Mouse (Mus musculus) fibroblast of lung, adult 2 months (primary cell): ENCODE measurements around the gene Ncln.

Experiments used
- DNase-seq: peaks from one replicate; pipeline ENCODE4 v3.0.0-alpha.2; 2011; ENCODE audit warnings: low read depth

Ncln gene

DNA sequence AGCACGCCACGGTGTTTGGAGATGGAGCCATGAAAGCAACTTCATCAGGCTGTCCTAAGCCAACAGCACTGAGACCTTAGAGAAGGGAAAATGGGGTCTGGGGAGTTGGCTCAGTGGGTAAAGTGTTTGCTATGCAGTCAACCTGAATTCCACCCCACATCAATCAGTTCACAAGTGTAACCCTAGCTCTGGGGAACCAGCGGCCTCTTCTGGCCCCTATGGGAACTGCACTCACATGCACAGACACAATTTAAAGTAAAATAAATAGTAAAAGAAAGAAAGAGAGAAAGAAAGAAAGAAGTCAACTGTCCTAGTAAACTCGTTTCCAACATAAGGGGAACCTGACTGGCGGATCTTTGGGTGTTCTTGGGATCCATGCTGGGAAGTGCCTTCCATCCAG lies 17.6 kb upstream of the Ncln start:
- DNase-seq, result no peak

DNA sequence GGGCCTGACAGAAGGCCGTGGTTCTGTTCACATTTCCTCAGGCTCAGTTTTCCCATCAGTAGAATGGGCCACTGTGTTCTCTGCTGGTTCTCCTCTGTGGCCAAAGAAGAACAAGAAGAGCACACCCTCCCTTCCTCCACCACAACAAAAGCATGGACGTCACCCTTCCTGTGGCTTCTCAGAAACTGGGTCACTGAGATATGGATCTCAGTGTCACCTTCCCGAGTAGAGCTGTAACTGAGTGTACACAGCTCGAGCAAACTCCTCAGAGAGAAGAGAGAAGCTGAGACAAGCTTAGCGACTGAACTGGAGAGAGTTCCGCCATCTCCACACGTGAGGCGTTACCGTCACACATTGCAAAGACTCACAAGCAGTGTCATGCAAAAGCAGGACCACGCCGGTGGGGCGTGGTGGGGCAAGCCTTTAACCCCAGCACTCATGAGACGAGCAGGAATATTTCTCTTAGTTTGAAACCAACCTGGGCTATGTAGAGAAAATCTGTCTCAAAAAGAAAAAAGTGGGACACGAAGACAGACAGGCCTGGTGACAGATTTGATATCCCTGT lies 14.1 kb upstream of the Ncln start:
- no peak for DNase-seq

DNA sequence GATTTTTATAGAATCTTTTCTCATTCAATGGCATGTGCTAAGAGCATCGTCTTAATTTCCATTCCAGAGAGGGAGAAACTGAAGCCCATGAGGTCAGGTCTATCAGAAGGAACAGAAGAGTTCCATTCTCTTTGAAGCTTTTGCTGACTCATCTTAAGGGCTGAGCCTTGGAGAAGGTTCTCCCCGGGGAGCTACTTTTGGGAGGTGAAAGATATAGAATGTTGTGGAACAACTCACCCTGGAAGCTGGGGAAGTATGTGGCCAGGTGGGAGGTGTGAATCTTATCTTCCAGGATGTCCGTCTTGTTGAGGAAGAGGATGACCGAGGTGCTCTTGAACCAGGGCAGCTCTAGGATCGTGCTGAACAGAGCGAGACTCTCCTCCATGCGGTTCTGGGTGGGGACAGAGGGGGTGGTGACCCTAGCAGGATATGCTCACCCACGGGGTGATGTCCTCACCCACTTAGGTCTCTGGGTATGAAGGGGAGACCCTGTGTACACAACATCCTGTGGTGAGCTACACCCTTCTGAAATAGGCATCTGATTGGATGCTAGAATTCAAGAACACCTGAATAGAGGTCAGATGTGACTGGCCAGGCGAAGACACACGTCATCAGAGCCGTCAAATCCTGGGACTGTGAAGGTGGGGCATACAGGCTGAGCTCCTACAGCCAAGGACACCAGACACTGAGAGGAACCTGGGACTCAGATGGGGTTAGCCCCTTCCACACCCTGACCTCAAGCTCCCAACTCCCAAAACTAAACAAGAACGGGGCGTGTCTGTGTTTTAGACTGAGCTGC lies 11.7 kb upstream of the Ncln start:
- no peak for DNase-seq

DNA sequence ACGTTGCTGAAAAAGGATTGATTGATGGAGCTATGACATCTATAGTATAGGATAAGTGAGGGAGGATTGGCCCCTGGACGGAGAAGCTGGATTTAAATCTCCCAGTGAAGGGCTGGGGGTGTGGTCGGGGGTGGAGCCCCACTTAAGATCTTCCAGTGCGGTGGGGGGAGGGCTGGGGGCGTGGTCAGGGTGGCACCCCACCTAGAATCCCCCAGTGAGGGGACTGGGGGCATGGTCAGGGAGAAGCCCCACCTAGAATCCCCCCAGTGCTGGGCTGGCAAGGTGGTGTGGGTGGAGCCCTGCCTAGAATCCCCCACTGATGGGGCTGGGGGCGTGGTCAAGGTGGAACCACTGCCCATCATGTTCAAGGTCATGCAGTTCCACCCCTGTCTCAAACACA lies 10.9 kb upstream of the Ncln start:
- no peak for DNase-seq

DNA sequence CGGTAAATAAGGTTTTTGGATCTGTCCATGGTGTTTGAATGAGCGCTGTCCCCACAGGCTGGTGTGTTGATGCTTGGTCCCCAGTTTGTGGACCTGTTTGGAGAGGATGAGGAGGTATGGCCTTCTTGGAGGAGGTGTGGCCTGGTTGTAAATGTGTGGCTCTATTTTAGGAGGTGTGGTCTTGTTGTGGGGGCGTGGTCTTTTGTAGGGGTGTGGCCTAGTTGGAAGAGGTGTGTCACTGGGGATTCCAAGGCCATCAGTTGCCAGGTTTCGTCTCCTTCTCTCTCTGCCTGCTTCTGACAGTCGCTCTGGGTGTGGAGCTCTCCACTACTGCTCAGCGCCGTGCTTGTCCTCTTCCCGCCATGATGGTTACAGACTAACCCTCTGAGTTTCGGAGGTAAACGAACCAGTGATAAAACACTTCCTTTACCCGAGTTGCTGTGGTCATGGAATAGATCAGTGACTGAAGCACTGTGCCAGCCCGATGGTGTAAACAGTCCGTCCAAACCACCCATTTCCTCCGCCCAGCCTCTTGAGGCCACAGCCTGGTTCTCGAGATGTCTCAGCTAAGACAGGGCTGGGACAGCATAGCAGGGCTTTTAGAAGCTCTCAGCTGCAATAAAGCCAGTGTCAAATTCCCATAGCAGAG lies 8.9 kb upstream of the Ncln start:
- DNase-seq, result no peak

DNA sequence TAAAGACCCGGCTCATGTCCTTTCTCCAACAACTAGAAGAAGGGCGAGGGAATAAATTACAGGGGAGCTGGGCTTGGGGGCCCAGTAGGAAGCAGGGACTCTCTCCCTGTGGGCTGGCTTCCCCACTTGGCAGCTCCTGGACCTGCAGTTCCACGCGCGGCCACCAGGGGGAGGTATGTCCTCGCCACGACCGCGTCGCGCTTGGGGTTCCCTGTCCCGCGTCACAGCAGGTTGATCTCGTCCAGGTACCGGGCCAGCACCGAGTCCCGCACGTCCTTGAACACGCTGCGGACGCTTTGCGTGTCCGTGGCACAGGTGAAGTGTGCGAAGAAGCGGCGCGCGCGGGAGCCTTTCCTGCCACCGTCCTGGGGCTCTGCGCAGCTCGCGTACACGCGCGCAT lies 6.5 kb upstream of the Ncln start:
- no peak for DNase-seq

DNA sequence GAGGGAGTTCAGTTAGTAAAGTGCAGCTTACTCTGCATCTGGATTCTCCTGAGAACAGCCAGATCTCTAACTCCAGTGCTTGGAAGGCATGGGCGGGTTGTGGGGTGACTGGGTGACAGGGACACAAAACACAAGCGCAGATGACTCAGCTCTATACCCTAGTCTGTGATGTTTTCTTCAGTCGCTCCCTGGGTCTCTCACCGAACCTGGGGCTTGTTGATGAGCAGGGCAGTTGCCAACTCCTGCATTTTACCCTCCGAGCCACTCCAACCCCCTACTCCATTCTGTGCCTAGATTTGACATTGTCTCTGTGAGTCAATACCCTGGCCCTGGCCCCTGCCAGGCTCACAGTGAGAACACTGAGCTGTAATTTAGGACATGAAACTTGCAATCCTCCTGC lies 5.7 kb upstream of the Ncln start:
- DNase-seq, result no peak

DNA sequence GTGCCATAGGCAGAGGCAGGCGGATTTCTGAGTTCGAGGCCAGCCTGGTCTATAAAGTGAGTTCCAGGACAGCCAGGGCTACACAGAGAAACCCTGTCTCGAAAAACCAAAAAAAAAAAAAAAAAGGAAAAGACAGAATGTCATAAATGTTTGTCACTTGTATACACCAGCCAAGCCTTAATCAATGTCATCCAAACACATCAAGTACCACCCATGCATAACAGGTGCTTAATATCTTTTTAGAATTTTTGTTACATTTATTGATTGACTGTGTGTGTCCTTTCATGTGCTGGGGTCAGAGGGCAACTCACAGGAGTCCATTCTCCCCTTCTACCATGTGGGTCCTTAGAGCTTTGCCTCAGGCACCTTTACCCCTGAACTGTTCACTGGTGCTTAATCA lies 3.8 kb upstream of the Ncln start, which contains the start of gene S1pr4:
TSS of gene S1pr4 (minus strand) at position 101 of the 400 bp plus-strand sequence.
- no peak for DNase-seq

DNA sequence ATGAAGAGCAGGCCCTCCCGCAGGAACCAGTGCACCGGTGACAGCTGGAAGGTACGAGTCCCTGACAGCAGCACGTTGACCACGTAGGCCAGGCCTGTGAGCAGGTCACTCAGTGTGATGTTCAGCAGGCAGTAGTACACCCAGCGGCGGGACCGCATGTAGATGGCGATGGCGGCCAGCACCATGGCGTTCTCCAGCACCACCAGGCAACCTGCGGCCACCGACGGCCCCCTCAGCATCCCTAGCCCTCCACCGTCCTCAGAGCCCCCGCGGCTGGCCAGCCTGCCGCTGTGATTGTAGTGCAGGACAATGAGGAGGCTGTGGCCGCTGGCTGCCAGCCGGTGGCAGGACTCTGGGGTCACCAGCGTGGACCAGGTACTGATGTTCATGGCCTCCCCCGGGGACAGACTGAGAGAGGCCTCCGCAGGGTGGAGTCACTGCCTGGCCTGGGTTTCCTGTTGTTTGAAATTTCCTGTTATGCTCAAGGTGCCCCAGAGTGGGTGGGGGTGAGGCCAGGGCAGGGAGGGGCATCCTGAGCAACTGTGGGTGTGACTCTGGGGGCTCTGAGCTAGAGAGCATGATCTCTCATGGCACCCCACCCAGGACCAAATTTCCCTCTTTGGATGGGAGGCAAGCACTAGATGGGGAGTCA lies 3.2 kb upstream of the Ncln start:
- DNase-seq, result no peak

DNA sequence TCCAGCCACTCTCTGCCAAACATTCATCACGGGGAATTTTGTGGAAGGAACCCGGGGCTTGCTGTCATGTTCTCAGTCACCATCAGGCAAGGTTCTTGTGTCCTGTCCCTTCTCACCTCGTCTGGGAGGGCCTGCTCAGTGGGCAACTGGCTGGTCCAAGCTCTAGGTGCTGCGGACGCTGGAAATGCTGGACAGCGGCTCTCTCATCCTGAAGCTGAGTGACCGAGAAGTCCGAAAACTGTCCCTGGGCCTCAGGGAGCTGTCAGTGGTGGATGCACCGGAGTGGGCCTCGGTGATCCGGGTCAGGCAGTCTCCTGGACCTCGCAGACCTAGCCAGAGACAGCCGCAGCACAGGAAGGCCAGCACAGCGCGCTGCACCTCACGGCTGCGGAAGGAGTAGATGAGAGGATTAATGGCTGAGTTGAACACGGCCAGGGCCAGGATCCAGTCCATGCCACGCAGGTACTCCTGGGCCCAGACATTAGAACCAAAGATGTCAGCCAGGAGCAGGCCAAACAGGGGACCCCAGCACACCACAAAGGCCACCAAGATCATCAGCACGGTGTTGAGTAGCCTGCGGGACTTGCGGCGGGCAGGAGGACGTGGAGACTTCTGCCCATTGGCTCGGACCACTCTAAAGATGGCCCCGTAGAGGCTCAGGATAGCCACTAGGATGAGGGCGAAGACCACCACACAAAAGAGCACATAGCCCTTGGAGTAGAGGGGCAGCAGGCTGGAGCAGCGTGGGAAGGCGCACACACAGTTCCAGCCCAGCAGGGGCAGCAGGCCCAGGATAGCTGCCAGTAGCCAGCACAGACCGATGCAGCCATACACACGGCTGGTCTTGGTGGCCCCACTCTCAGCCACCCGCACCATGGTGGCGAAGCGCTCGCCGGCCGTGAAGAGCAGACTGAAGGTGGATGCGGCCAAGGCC lies 2.4 kb upstream of the Ncln start:
- no peak for DNase-seq

DNA sequence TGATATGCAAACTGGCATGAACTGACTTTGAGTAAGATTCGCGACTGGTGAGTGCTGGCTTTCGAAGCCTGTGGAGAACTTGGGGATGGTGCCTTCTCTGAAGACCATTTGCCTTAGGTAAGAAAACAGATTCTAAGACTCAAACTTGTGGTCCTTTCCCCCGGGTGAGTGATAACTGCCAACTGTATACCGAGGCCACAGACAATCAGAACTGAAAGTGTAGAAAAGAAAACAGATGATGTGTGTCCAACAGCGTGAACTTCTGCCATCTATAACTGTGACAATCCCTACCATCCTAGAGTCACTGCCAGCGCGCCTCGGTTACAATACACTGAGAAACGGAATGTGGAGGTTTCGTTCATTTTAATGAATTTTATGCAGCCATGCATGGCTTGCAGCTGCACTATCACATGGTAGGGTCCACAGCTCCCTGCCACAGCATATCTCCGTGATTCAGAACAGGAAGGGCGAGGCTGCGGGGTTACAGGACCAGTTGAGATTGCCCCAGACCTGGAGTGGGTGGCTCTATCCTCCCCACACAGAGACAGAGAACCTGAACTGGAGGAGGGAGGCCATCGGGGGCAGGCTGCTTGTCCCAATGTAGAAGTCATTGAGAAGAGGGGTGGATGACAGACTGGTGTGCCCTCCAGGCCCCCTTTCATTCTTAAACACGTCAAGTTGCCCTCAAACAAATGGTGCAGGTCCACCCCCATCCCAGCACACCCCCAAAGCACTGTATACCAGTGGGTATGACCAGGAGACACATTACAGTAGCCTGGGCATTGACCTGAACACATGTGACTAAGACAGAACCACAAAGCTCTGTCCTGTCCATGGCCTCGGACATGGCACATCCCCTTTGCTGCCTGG lies 1.4 kb upstream of the Ncln start:
- no peak for DNase-seq

DNA sequence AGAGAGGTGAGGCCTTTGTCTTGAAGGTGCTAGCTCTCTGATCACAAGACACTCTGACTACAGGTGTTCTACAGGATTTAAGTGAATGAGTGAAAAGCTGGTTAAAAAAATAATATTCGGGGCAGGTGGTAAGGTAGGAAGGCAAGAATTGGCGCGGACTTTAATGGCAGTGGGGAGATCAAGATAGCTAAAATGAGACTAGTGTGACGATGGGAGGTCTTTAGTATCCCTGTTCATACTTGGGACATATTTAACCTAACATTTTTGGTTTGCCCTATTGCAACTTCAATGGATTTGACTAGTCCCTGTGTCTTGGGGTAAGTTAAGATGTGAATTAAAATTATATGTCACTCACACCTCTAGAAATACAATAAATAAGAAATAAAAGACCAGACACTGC lies 777 bp upstream of the Ncln start:
- DNase-seq, result no peak

DNA sequence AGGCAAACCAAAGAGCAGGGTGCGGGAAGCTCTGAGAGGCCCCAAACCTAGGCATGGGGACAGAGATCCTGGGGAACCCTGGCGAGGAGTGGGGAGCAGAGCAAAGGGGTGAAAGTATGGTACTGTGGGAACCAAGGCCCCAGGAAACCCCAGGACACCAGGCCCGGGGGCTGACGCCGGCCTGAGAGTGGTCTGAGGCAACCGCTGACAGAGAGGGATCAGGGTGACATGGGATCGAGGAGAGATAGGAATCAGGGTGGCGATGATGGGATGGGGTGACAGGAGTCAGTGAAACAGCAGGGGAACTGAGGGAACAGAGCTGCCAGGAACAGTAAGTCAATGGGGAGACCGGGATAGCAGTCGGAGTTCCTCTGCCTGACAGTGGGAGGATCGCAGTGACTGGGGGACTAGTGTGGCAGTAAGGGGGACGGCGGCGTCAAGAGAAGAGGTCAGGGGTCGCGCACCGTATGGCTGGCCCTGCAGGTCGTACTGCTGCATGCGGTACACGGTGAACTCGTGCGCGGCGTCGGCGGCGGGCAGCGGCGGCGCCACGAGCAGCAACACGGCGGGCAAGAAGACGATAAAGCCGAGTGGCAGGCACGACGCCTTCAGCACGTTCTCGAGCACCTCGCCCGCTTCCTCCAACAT lies 452 bp downstream of the Ncln start:
- peak; percentile 13 for DNase-seq

DNA sequence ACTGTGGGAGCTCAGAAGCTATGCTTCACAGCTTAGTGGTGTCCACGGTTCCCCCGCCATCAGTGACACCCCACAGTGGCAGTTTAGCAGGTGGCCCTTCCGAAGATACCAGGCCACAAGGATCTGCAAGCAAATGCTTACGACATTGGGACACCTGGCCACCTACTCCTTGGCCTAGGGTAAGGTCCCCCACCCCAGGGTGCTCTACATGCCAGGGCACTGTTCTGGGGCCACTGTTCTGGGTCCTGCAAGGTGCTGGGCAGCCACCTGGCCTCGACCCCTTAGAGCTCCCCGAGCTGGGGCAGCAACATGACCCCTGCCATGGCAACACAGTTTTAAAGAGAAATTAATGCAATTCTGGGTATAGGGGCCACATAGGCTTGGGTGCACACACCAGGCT lies 1.0 kb downstream of the Ncln start:
- DNase-seq, result no peak

DNA sequence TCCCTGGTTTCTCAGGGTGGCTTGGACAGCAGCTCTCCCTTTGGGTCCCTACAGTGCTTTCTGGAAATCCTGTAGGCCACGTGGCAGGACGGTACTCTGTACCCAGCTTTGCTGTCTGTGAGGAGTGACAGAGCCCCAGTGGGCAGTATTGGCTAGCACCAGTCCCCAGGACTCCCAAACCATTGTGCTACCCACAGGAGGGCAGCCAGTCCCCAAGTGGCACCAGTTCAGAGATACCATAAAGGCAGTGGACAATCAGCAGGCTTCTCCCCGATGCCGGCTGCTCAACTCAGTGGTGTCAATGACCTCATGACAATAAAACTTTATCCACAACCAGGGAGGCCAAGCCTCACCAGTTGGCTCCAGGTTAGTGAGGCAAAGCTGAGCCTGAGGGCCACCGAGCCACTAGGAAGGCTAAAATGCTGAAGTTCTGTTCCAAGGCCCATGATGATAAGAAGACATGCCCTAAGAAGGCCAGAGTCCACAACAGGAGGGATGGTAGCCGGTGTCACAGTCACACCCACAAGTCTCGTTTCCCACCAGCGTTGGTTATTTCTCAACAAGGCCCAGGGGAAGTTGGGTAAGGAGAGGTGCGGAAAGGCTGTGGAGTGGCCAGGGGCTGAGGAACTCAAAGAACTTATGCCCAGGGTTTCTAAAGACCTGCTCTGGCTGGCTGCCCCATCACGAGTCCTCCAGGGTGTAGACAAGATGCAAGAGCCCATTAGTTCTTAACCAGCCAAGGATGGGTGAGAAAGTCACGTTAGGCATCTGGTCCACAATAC lies 1.7 kb downstream of the Ncln start:
- DNase-seq, result no peak

DNA sequence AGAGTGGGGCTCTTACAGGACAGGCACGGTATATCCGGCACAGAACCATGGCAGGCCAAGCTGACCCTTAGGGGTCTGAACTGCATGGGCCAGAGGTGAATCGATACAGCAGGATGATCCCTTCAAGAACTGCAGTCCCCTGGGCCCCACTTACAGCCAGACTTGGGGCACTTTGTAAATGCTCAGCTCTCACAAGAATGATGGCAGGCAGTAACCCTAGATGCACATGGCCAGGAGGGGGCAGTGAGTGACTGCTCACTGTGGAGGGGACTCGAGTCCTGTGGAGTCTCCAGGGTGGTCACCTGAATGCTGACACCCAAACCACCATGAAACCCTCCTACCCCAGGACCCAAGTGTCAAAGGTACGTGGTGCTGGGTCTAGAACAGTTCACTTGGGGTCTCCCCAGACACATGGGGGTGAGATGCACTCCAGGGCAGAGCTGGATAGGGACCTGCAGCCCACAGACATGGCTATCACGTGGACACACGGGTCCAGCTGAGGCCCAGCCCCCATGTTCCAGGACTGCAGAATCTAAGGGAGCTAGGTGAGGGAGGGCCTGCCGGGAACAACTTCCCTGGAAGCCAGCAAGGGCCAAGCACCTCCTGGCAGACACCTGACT lies 2.5 kb downstream of the Ncln start:
- DNase-seq, result no peak

DNA sequence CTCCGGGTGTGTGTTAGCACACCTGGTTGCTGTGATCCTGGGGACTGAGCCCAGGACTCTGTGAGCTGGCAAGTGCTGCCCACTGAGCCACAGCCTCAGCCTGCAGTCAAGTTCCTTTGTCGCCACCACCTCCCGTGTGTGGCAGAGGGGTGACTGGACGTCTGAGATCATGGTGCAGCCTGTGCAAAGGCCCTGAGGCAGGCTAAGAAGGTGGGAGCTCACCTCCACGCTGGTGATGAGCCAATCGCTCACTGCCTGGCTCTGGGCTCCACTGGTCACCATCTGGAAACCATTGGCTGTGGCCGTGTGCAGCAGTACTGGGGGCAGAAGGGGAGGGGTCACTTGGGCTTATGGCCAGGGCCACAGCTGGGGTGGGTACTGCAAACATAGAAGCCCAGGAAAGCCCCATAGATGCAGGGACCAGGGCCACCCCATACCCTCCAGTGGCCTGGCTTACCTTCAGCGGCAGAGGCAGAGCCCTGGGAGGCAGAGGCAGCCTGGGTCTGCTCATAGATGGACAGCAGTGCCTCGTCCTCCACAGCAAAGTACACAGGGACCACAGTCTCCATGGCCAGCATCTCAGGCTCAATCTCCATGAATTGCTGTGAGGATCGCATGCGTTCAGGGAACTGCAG lies 3.5 kb downstream of the Ncln start:
- DNase-seq, result no peak

DNA sequence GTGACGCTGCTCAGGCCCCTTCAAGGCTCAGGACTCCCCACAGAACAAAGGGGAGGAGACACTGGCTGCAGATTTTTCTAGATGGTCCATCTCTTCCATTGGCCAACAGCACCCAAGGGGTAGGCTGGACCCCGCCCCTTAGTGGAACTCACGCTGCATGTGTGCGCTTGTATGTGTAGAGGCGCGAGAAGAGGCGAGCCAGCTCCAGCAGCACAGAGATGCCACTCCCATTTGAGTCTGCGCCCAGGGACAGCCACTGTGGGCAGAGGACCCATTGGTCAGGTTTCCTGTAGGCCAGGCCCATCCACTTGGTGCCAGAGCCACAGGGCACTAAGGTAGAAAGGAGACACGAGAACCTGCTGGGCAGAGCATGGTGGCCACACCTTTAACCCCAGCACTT lies 5.2 kb downstream of the Ncln start:
- DNase-seq, result no peak

DNA sequence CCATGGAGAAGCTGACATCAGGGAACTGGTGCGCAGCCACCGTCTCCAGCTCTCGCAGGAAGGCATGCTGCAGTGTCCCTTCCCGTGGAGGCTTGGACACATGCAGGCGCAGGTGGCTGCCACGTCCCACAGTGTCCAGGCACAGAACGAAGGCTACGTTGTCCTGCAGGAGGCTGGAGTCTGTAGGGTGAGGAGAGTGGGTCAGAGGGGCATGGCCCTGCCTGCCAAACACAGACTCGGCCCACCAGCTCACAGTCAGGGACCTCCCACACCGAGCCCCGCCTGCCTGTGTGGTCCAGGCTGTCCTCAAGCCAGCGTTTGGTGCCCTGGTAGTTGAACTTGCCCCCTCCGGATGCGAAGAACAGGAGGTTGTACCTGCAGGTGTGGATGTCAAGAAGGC lies 6.3 kb downstream of the Ncln start:
- DNase-seq, result no peak
